Mouse (Mus musculus) frontal cortex, adult 2 months (tissue): ENCODE measurements around the gene Fry. TPM values are rescaled to one million over a fixed set of nuclear protein-coding genes. Genes with fewer than 3 reads are reported as not detected.
A peak's percentile ranks its signal among the peaks of the same experiment; 100 is the strongest.

Experiments used
- DNase-seq, 2 experiments: peaks; one replicate each; pipeline ENCODE4 v3.0.0; 2022; ENCODE audit warnings: low spot score in 1 of 2; ENCODE audit errors: extremely low spot score in 1 of 2
- polyA plus RNA-seq: library from polyadenylated mRNA; depleted of rRNA; stranded (reverse); fragments of >200 nt; gene quantifications from 2 replicates; pipeline ENCODE4 v1.2.3, GENCODE M21; 2012

Fry gene
- polyA plus RNA-seq, 1 experiment = 80.9 TPM

GRCm38 (mm10) chr5:150262717-150263103 lies 144.3 kb downstream of the Fry start:
- no peak for DNase-seq

- DNase-seq = no peak
These were observed 144.7 kb downstream of the Fry start for GRCm38 (mm10) chr5:150263162-150263561.

- DNase-seq = no peak
These were observed 145.2 kb downstream of the Fry start for GRCm38 (mm10) chr5:150263656-150264055.

- DNase-seq = no peak
These were observed 146.6 kb downstream of the Fry start for GRCm38 (mm10) chr5:150265005-150265404.

GRCm38 (mm10) chr5:150265953-150266352 lies 147.5 kb downstream of the Fry start:
- no peak for DNase-seq

GRCm38 (mm10) chr5:150268261-150268660 lies 149.8 kb downstream of the Fry start:
- DNase-seq = no peak

GRCm38 (mm10) chr5:150270468-150270867 lies 152.0 kb downstream of the Fry start:
- DNase-seq = no peak

- no peak for DNase-seq
These were observed 153.7 kb downstream of the Fry start for GRCm38 (mm10) chr5:150272173-150272572.

GRCm38 (mm10) chr5:150275314-150275713 lies 156.9 kb downstream of the Fry start:
- no peak for DNase-seq

GRCm38 (mm10) chr5:150276611-150277010 lies 158.2 kb downstream of the Fry start:
- peak; percentile 46 to 76 for DNase-seq

- no peak for DNase-seq
These were observed 160.9 kb downstream of the Fry start for GRCm38 (mm10) chr5:150279387-150279786.

GRCm38 (mm10) chr5:150281084-150281483 lies 162.6 kb downstream of the Fry start:
- DNase-seq = no peak

- DNase-seq = no peak
These were observed 163.6 kb downstream of the Fry start for GRCm38 (mm10) chr5:150282091-150282490.

GRCm38 (mm10) chr5:150287949-150288348 lies 169.5 kb downstream of the Fry start:
- DNase-seq = no peak

GRCm38 (mm10) chr5:150289611-150290010 lies 171.2 kb downstream of the Fry start:
- no peak for DNase-seq

- DNase-seq = no peak
These were observed 172.2 kb downstream of the Fry start for GRCm38 (mm10) chr5:150290494-150291199.

- no peak for DNase-seq
These were observed 172.8 kb downstream of the Fry start for GRCm38 (mm10) chr5:150291216-150291615.

- DNase-seq = no peak
These were observed 173.7 kb downstream of the Fry start for GRCm38 (mm10) chr5:150292186-150292585.

- no peak for DNase-seq
These were observed 175.9 kb downstream of the Fry start for GRCm38 (mm10) chr5:150294306-150294705.

GRCm38 (mm10) chr5:150295096-150295495 lies 176.7 kb downstream of the Fry start:
- DNase-seq = no peak

GRCm38 (mm10) chr5:150298969-150299368 lies 180.5 kb downstream of the Fry start:
- DNase-seq = no peak

- no peak for DNase-seq
These were observed 183.7 kb downstream of the Fry start for GRCm38 (mm10) chr5:150302123-150302522.

GRCm38 (mm10) chr5:150302996-150303395 lies 184.6 kb downstream of the Fry start:
- no peak for DNase-seq
